Mouse (Mus musculus) neutrophil, adult 5-6 weeks (primary cell): Measurements from ENCODE around the gene Psmd13. TPM values are rescaled to one million over a fixed set of nuclear protein-coding genes. Genes with fewer than 3 reads are reported as not detected.
A peak's percentile ranks its signal among the peaks of the same experiment; 100 is the strongest.

ENCODE experiments used
- ATAC-seq: fragments of 151-379, 151-347 bp; 2 replicates; pipeline ENCODE4 v1.8.0; 2017; ENCODE audit warnings: mild to moderate bottlenecking, moderate TSS enrichment; ENCODE audit not compliant: insufficient number of reproducible peaks, poor library complexity, low FRiP score, severe bottlenecking; ENCODE audit errors: extremely low read depth
- total RNA-seq: library from RNA; stranded (forward); fragments of 200-1000 nt; gene quantifications from 2 replicates; pipeline ENCODE4 v1.2.3, GENCODE M21; 2017

Gene Psmd13
- total RNA-seq, 1 experiment from 2014 or later: 110 TPM

DNA sequence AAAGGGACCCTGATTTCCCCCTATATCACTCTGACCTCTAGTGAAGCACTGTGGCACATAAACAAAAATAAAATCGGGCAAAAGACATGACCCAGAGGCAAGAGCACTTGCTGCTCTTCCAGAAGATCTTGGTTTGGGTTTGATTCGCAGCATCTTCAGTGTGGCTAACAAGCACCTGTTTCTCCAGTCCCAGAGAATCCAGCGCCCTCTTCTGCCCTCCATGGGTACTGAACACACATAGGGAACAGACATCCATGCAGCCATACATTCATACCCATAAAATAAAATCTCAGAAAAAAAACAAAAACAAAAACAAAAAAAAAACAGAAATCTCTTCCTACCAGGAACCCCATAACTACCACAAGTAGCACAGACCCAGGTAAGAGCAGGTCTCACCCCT lies 56.7 kb downstream of the Psmd13 start:
- no peak for ATAC-seq

DNA sequence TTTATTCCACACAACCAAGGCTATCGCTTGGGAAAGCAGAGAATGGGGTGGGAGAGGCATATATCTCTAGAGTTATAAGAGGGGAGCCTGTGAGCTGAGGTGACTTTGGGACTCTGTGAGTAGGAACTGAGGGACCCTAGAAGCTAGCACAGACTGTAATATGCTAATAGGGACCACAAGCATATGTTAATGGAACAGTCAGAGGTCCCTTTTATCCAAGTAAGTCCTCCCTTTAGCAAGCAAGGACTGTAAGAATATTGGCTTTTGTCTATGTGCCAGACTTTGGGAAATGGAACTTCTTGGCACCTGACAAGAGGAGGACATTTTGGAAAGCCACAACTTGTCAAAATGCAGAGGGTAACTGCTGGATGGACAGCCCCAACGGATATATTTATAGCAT lies 57.1 kb downstream of the Psmd13 start:
- ATAC-seq: no peak

DNA sequence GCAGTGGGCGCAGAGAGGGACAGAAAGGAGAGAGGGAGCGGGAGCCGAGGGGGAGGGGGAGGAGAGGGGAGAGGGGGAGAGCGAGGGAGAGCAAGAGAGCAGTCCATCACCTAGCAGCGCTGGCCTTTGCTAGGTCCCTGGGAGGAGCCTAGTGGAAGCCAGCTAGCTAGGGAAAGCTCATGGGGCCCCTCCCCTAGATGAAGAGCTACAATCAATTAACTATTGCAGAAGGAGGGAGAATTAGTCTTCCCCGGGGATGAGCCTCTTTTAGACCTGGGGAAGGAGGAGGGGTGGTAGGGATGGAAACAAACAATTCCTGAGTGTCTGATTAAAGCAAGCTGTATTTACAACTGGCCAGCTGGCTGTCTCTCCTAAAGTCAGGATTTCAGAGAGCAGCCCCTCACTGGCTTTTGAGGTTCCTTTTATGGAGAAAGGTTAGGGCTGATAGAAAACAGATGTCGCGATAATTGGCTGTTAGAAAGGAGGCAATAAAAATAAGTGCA lies 58.0 kb downstream of the Psmd13 start:
- no peak for ATAC-seq

DNA sequence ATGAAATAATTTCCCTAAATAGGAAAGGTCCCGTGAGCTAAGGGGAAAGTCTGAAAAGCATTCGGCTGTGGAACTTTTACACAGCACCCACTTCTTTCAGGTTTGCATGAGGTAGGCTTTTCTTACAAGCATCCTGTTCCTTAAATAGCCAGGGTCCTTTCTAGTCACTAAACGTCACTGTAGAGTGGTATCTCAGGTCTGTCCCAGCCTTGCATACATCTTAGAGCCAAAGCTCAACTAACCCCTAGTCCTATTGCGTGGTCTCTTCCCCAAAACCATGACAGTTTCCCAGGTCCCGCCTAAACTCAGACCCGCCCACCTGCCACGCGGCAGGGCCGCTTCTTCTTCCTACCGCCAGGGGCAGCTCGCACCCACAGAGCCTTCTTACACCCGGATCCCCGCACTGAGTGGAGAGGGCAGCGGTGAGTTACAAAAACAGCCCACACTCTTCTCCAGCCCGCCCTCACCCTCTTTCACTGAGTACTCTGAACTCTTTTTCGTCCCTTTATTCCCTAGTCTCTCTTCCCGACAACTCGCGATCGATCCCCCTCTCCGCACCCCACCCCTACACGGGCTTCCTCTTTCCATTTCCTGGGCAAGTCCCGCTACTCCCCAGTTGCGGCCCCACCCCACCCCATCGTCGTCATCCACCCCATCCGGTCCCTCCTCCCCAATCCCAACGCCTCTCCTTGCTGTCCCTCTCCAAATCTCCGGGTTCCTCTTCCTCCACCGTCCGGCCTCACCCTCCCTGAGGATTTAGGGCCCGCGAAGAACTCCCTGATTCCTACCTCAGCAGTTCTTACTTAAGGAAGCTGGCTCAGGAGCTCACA lies 59.7 kb downstream of the Psmd13 start, which contains the start of gene Pgghg:
Gene Pgghg, plus strand, starts transcription at position 170 of the 830 bp plus-strand sequence.
- ATAC-seq: peak; percentile 82

DNA sequence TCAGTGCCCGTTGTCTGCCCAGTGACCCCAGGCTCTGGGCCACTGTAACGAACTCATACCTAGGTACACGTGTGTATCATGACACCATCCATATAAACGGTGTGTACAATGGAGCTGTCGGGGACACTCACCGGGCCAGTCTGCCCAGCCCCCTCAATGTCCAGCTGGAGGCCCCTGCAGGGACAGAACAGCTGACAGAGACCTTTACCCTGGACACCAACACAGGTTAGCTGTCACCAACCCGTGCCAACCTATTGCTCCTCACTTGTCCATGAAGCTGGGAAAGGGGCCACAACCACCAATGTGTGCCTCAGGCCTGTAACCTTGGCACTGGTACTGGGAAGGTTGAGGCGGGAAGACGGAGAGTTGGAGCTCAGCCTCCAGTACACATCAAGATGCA lies 60.6 kb downstream of the Psmd13 start:
- no peak for ATAC-seq

DNA sequence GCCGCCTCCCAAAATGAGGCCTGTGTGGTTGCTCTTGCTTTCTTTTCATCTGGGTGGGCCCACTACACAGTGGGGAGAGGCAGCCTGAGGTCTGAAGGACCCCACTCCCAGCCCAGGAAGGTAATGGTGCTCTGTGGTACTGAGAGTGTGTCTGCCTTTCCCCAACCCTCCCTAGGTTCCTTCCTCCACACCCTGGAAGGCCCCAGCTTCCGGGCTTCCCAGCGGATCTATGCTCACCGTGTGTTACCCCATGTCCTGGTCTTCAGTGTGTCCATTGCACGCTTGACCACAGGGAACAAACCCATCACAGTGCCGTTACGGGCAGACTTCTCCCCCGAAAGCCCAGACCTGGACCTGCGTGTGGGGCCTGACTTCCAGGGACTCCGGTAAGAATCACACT lies 61.0 kb downstream of the Psmd13 start:
- no peak for ATAC-seq

DNA sequence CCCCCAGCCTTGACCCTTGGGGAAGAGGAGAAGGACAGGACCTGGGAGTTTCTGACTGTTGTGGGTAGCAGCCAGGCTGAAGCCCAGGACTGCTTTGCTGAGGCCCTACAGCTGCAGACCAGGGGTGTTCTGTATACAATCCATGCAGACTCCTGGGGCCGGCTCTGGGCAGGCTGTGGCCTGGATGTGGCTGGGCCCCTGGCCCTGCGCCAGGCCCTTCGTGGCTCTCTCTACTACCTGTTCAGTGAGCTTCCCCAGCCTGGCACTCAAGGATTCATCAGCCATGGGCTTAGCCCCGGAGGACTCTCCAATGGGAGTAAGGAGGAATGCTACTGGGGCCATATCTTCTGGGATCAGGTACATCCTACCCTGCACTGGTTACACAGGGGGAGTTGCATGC lies 61.6 kb downstream of the Psmd13 start:
- ATAC-seq: no peak

DNA sequence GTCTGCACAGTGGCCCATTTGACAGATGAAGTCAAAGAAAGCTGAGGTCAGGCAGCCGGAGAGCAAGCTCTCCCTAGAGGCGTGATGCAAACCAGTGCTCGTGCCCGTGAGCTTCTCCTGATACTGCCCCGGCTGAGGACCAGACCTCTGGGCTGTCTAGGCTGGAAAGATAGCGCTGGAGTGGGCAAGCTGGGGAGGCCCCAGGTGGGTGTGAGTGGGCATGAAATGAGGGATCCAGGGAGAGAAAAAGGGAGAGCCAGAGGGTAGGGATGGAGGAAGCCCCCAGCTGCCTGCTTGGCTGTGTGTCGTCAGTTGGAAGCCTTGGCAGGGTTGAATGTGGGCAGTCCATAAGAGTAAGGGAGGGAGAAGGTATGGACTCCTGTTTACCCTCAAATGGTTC lies 62.5 kb downstream of the Psmd13 start:
- ATAC-seq: no peak

DNA sequence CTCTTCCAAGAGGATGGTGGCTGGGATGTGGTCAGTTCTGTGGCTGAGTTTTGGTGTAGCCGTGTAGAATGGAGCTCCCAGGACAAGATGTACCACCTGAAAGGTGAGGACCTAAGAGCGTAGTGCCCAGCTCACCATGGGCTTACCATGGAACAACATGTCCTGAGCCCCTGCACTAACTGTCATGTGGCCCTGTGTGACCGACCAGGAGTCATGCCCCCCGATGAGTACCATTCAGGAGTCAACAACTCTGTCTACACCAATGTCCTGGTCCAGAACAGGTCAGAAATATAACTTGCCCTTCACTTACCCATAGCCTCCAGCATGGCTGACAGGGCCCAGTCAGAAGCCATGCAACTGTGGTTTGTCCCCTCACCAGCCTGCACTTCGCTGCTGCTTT lies 63.5 kb downstream of the Psmd13 start:
- ATAC-seq: no peak

DNA sequence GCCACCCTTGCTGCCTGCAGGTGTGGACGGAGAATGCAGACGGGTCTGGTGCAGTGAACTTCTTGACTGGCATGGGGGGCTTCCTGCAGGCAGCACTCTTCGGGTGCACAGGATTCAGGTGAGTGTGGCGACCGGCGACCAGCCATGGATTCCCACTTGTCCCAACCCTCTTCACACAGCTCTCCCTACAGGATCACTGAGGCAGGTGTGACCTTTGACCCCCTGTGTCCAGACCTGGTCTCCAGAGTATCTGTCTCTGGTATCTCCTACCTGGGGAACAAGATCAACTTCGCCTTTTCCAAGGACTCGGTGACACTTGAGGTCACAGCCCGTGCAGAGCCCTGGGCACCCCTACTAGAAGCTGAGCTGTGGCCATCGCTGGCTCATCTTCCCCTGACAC lies 64.5 kb downstream of the Psmd13 start:
- ATAC-seq: no peak

DNA sequence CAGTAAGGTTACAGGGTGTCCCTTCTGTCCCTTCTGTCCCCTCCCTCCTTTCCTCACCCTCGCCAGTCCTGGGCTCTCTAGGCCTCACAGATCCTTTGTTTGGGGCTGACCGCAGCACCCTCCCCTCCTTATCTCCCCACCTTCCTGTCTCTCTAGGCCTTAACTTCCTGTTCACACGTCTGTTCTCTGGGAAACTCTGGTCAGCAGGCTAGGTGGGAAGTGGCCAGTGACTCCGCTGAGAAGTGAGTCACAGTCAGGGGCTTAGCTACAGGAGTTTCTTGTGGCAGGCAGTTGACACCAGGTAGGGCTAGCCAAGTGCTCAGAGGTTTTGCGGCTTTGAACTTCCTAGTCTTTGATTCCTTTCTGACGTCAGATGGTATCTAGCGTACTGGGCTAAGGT lies 65.2 kb downstream of the Psmd13 start:
- peak; percentile 83 for ATAC-seq

DNA sequence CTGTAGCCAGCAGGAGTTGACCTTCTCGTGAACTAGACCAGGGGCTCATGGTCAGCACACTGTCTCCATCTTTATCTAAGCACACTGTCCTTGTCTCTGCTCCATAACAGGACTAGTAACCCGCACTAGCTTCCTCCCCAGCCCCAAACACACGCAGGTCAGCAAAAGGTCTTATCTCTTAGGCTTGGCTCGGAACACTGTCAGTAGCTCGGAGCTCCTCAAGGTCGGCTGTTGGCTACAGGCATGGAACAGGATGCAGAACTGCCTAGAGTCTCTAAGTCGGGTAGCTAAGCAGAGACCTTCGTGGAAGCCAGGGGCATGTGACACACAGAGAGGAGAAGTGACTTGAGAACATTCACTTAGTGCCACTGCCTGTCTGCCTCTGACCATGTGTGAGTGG lies 66.4 kb downstream of the Psmd13 start:
- ATAC-seq: no peak

Other genes starting within 250 kb of the Psmd13 start
- gene Olfr53, start 235.5 kb upstream of the Psmd13 start, total RNA-seq: not detected in 2 replicates
- under 0.01 TPM in 1 of 2 replicates, not detected in the other for gene Olfr539, start 222.0 kb upstream of the Psmd13 start, total RNA-seq
- not detected in 2 replicates for gene Olfr45, start 200.0 kb upstream of the Psmd13 start, total RNA-seq
- gene Olfr541, start 184.7 kb upstream of the Psmd13 start, total RNA-seq: not detected in 2 replicates
- not detected in 2 replicates for gene Cyp2e1, start 118.2 kb upstream of the Psmd13 start, total RNA-seq
- gene Syce1, start 94.1 kb upstream of the Psmd13 start, total RNA-seq: not detected in 2 replicates
- not detected in 2 replicates for gene Zfp941, start 59.8 kb upstream of the Psmd13 start, total RNA-seq
- gene Urah, start 47.0 kb upstream of the Psmd13 start, total RNA-seq: not detected in 2 replicates
- gene Scgb1c1, start 36.4 kb upstream of the Psmd13 start, total RNA-seq: not detected in 2 replicates
- gene Odf3, start 34.2 kb upstream of the Psmd13 start, total RNA-seq: not detected in 2 replicates
- gene Gm45785, start 25.6 kb upstream of the Psmd13 start, total RNA-seq: not detected in 2 replicates
- 120 and 128 TPM in 2 replicates for gene Ric8a, start 25.0 kb upstream of the Psmd13 start, total RNA-seq
- 28.3 and 47.1 TPM in 2 replicates for gene Bet1l, start 24.4 kb upstream of the Psmd13 start, total RNA-seq
- gene Sirt3, start 341 bp downstream of the Psmd13 start, total RNA-seq: 14.5 and 20.1 TPM in 2 replicates
- gene Cox8b, start 18.5 kb downstream of the Psmd13 start, total RNA-seq: not detected in 2 replicates
- gene Nlrp6, start 38.9 kb downstream of the Psmd13 start, total RNA-seq: 0.47 TPM in 1 of 2 replicates, not detected in the other
- 15.0 and 17.9 TPM in 2 replicates for gene Pgghg, start 59.4 kb downstream of the Psmd13 start, total RNA-seq
- gene Ifitm5, start 68.3 kb downstream of the Psmd13 start, total RNA-seq: 12.8 and 18.0 TPM in 2 replicates
- gene Gm45717, start 74.0 kb downstream of the Psmd13 start, total RNA-seq: not detected in 2 replicates
- 514 and 537 TPM in 2 replicates for gene Ifitm2, start 74.0 kb downstream of the Psmd13 start, total RNA-seq
- 416 and 446 TPM in 2 replicates for gene Ifitm1, start 85.3 kb downstream of the Psmd13 start, total RNA-seq
- 187 and 230 TPM in 2 replicates for gene Ifitm3, start 128.8 kb downstream of the Psmd13 start, total RNA-seq
- gene Ifitm6, start 136.0 kb downstream of the Psmd13 start, total RNA-seq: 105 and 120 TPM in 2 replicates
- not detected in 2 replicates for gene Gm17387, start 147.2 kb downstream of the Psmd13 start, total RNA-seq
- not detected in 2 replicates for gene B4galnt4, start 179.1 kb downstream of the Psmd13 start, total RNA-seq
- gene Pkp3, start 196.2 kb downstream of the Psmd13 start, total RNA-seq: 10.5 and 11.0 TPM in 2 replicates
- 21.0 and 21.9 TPM in 2 replicates for gene Sigirr, start 218.6 kb downstream of the Psmd13 start, total RNA-seq
- gene Ano9, start 235.8 kb downstream of the Psmd13 start, total RNA-seq: not detected in 2 replicates
- 4.2 and 6.3 TPM in 2 replicates for gene Ptdss2, start 240.4 kb downstream of the Psmd13 start, total RNA-seq